Mouse (Mus musculus): ENCODE measurements around the gene Rcbtb1. TPM values are rescaled to one million over a fixed set of nuclear protein-coding genes. Genes with fewer than 3 reads are reported as not detected.

Rcbtb1 gene
- polyA plus RNA-seq (2012; ENCODE audit: low replicate concordance): 8.3 and 14.6 TPM in 2 replicates

DNA sequence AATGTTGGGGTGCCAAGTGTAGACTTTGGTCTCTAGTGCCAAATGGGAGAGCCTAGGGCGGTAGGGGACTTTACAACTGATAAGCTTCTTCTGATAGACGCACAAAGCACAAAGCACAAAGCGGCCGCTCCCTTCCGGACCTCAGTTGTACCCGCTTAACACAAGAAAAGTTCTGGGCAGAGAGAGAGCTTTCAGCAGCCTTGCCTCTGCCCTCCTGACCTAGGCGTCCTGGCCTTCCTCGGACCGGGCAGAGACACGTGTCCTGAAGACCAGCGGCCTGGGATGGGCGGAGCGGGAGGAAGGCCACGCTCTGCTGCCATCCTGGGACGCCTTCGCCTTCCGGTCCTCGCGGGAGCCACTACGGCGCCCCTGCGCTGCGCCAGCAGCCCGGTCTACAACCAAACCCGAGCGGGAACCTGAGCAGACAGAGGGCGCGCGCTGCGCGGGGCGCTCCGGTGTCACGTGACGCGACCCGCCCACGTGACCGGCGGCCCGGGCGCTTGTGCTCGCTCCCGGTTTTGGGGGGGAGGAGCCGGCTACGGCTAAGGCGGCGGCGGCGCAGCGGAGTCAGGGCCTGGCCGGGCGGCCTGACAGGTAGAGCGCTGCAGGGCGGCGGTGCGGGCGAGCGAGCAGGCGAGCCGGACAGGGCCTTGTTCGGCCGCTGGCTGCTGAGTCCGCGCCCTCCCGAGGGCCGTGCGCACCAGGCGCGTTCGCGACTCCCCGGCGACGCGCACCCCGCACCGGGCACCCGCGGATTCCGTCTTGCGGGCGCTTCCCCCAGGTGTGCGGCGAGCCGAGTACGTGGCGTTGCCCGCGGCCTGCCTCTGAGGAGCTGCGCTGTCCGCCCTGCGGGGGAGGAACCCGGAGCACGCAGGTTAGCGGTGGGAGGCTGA lies at the start of gene Rcbtb1:
Gene Rcbtb1 (plus strand): TSS at position 499 of the 893 bp plus-strand sequence.

DNA sequence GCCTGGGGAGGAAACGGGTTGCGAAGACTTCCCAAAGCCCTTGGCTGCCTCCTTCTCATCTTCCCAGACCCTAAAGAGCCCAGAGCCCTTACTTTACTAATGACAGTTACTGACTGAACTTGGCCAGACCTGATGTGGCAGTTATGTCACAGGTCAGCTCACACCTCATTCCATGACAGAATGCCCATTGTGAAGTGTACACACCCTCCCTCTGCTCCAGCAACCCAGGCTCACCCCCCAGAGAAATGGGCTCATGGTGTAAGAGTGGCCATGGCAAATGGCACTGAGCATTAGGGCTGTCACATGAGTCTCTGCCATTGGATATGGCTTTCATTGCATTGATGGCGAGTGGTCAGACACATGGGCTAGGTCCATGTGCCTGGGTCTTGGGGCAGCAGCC lies 22.4 kb upstream of the Rcbtb1 start, which contains the start of gene Gm5142:
Gene Gm5142 (minus strand): TSS at position 101 of the 400 bp plus-strand sequence.

DNA sequence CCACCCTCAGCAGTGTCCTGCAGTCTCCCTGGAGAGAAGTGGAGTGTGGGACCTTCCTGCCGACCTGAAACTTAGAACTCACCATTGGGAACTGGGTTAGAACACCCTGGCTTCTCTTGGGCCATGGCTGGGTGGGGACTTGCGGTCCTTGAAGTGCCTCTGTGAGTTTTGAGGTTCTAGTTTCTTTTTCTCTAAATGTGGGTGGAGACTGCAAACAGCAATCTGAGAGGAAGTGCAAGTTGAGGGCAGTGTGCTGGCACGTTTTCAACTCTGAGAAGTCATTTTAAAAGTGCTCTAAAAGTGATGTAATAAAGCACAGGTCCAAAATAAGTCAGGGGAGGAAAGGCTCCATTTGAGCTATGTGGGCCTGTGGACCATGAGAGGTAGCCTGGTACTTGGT lies 59.0 kb downstream of the Rcbtb1 start, which contains the start of gene Gm6904:
Gene Gm6904 (minus strand): TSS at position 161 of the 400 bp plus-strand sequence.

Other genes with a start within 250 kb of the Rcbtb1 start
- gene 1700129C05Rik, start 58.3 kb upstream of the Rcbtb1 start, polyA plus RNA-seq (2012; ENCODE audit: low replicate concordance): not detected in 2 replicates
- gene Gm5142, start 22.5 kb upstream of the Rcbtb1 start, polyA plus RNA-seq (2012; ENCODE audit: low replicate concordance): not detected in 2 replicates
- gene Gm6904, start 59.0 kb downstream of the Rcbtb1 start, polyA plus RNA-seq (2012; ENCODE audit: low replicate concordance): not detected in 2 replicates
- gene Phf11a, start 96.3 kb downstream of the Rcbtb1 start, polyA plus RNA-seq (2012; ENCODE audit: low replicate concordance): 0.30 TPM in 1 of 2 replicates, not detected in the other
- gene Phf11b, start 140.1 kb downstream of the Rcbtb1 start, polyA plus RNA-seq (2012; ENCODE audit: low replicate concordance): 0.20 and 0.94 TPM in 2 replicates
- gene Phf11d, start 164.3 kb downstream of the Rcbtb1 start, polyA plus RNA-seq (2012; ENCODE audit: low replicate concordance): 0.27 and 0.32 TPM in 2 replicates
- gene Phf11c, start 194.2 kb downstream of the Rcbtb1 start, polyA plus RNA-seq (2012; ENCODE audit: low replicate concordance): 0.16 and 0.19 TPM in 2 replicates
- 10.2 and 14.5 TPM in 2 replicates for gene Setdb2, start 239.7 kb downstream of the Rcbtb1 start, polyA plus RNA-seq (2012; ENCODE audit: low replicate concordance)
- 0.54 and 2.0 TPM in 2 replicates for gene Cab39l, start 239.8 kb downstream of the Rcbtb1 start, polyA plus RNA-seq (2012; ENCODE audit: low replicate concordance)